Mouse (Mus musculus) heart, postnatal 0 days (tissue): ENCODE measurements at regions not wholly inside any gene's neighbourhood (a gene's known extent, or its start where the extent isn't known, plus 50 kb on each side); places are given as distances from the start of the nearest gene placed in this dataset.

ENCODE experiments used
- CTCF ChIP-seq: IDR thresholded peaks from 2 replicates; pipeline ENCODE4 v1.5.1; 2016; ENCODE audit warnings: antibody characterized with exemption, control low read depth, low read depth
- EP300 ChIP-seq: IDR thresholded peaks from 2 replicates; pipeline ENCODE4 v1.6.1; 2016; ENCODE audit warnings: antibody characterized with exemption, low read depth

- TF ChIP-seq EP300 (no peak), CTCF (no peak)
These were observed 731.7 kb downstream of the Cdh8 start for GRCm38 (mm10) chr8:98684531-98684930.
